Mouse (Mus musculus) myocyte (in vitro differentiated cells): ENCODE measurements around the gene Hoxa2. TPM values are rescaled to one million over a fixed set of nuclear protein-coding genes. Genes with fewer than 3 reads are reported as not detected.

ENCODE experiments used
- H3K27me3 ChIP-seq: one replicate; pipeline ENCODE4 v1.6.1; 2011; ENCODE audit not compliant: control insufficient read depth, insufficient read depth, insufficient read length
- H3K36me3 ChIP-seq: one replicate; pipeline ENCODE4 v1.6.1; 2011; ENCODE audit not compliant: control insufficient read depth, insufficient read depth
- H3K4me2 ChIP-seq: one replicate; pipeline ENCODE4 v1.6.1; 2011; ENCODE audit warnings: low read depth, control low read depth
- H3K4me3 ChIP-seq: one replicate; pipeline ENCODE4 v1.5.1; 2011; ENCODE audit warnings: mild to moderate bottlenecking, control low read depth, moderate library complexity
- H3K79me2 ChIP-seq: one replicate; pipeline ENCODE4 v1.6.1; 2011; ENCODE audit not compliant: control insufficient read depth, insufficient read depth
- H3ac ChIP-seq: one replicate; pipeline ENCODE4 v1.6.1; 2011; ENCODE audit not compliant: control insufficient read depth, insufficient read length
- CEBPB ChIP-seq: IDR thresholded peaks from 2 replicates; pipeline ENCODE4 v1.6.1; 2011; ENCODE audit warnings: mild to moderate bottlenecking, moderate library complexity; ENCODE audit not compliant: poor library complexity, insufficient read depth, severe bottlenecking
- E2F4 ChIP-seq: IDR thresholded peaks from one replicate; pipeline ENCODE4 v1.6.1; 2011; ENCODE audit warnings: mild to moderate bottlenecking, control low read depth, moderate library complexity; ENCODE audit not compliant: insufficient read depth
- MAX ChIP-seq: IDR thresholded peaks from one replicate; pipeline ENCODE4 v1.6.1; 2011; ENCODE audit warnings: low read depth, mild to moderate bottlenecking, control low read depth
- MYOD1 ChIP-seq, 3 experiments: IDR thresholded peaks; one replicate each; pipeline ENCODE4 v1.6.1; 2011; ENCODE audit warnings: control low read depth in 2 of 3, low read depth in 2 of 3, mild to moderate bottlenecking in 2 of 3, moderate library complexity in 1 of 3; ENCODE audit not compliant: insufficient read length in 2 of 3, control insufficient read depth in 1 of 3
- MYOG ChIP-seq, 3 experiments: IDR thresholded peaks; one replicate each; pipeline ENCODE4 v1.6.1; 2011; ENCODE audit warnings: control low read depth in 2 of 3, low read depth in 2 of 3, mild to moderate bottlenecking in 2 of 3; ENCODE audit not compliant: insufficient read length in 2 of 3, control insufficient read depth in 1 of 3, insufficient read depth in 1 of 3
- POLR2A ChIP-seq: IDR thresholded peaks from one replicate; pipeline ENCODE4 v1.6.1; 2011; ENCODE audit warnings: low read depth, mild to moderate bottlenecking, control low read depth, moderate library complexity; ENCODE audit not compliant: insufficient read length
- POLR2AphosphoS2 ChIP-seq: IDR thresholded peaks from one replicate; pipeline ENCODE4 v1.6.1; 2011; ENCODE audit warnings: low read depth, control low read depth; ENCODE audit not compliant: insufficient read length
- REST ChIP-seq: IDR thresholded peaks from one replicate; pipeline ENCODE4 v1.6.1; 2011; ENCODE audit warnings: mild to moderate bottlenecking, control low read depth, moderate library complexity; ENCODE audit not compliant: insufficient read depth, insufficient read length
- SRF ChIP-seq: IDR thresholded peaks from one replicate; pipeline ENCODE4 v1.6.1; 2011; ENCODE audit warnings: low read depth; ENCODE audit not compliant: control insufficient read depth, insufficient read length
- TCF12 ChIP-seq: IDR thresholded peaks from one replicate; pipeline ENCODE4 v1.6.1; 2011; ENCODE audit warnings: mild to moderate bottlenecking, control low read depth; ENCODE audit not compliant: poor library complexity, insufficient read depth, severe bottlenecking
- TCF3 ChIP-seq: IDR thresholded peaks from one replicate; pipeline ENCODE4 v1.6.1; 2011; ENCODE audit warnings: low read depth, control low read depth; ENCODE audit not compliant: insufficient read length
- USF1 ChIP-seq: IDR thresholded peaks from one replicate; pipeline ENCODE4 v1.6.1; 2011; ENCODE audit warnings: low read depth, mild to moderate bottlenecking, control low read depth, moderate library complexity
- polyA plus RNA-seq: library from polyadenylated mRNA; unstranded; fragments of >200 nt; fragmentation: generic; extraction: Trizol; gene quantifications from one replicate; pipeline ENCODE4 v1.2.1, GENCODE M21; 2012; ENCODE audit warnings: missing spikeins

Gene Hoxa2
- polyA plus RNA-seq, 1 experiment = 0.32 TPM

- H3K36me3 ChIP-seq = no peaks in the 10 kb centered on the region
- no peak overlapping the region for H3K4me2 ChIP-seq
- no peaks in the 10 kb centered on the region for H3K27me3 ChIP-seq
- no peak overlapping the region for H3ac ChIP-seq
- no peaks in the 10 kb centered on the region for H3K79me2 ChIP-seq
- no peak overlapping the region for H3K4me3 ChIP-seq
- TF ChIP-seq MYOD1 (IDR thresholded peaks at IDR 0.05; ENCODE audit: control insufficient read depth in 1 of 3, insufficient read length in 2 of 3, low read depth in 2 of 3) = no peak
- no peak for TF ChIP-seq MYOG (IDR thresholded peaks at IDR 0.05; ENCODE audit: control insufficient read depth in 1 of 3, insufficient read depth in 1 of 3, insufficient read length in 2 of 3, low read depth in 2 of 3)
- no peak for TF ChIP-seq TCF12
- TF ChIP-seq USF1 = no peak
- no peak for TF ChIP-seq E2F4
- no peak for TF ChIP-seq POLR2A
- no peak for TF ChIP-seq SRF
- TF ChIP-seq POLR2AphosphoS2 = no peak
- TF ChIP-seq TCF3 = no peak
- no peak for TF ChIP-seq CEBPB
- TF ChIP-seq MAX = no peak
- TF ChIP-seq REST = no peak
Observed at GRCm38 (mm10) chr6:52115899-52116298, 48.7 kb downstream of the Hoxa2 start.

Other genes with a start within 250 kb of the Hoxa2 start
- gene Skap2, start 152.3 kb downstream of the Hoxa2 start, polyA plus RNA-seq = 25.6 TPM
- gene Hoxa1, start 6.5 kb downstream of the Hoxa2 start, polyA plus RNA-seq = 2.0 TPM
- 0.11 TPM for gene 5730596B20Rik, start 12.7 kb upstream of the Hoxa2 start, polyA plus RNA-seq
- 1.4 TPM for gene Hoxa4, start 26.9 kb upstream of the Hoxa2 start, polyA plus RNA-seq
- 1.6 TPM for gene Hoxa5, start 39.8 kb upstream of the Hoxa2 start, polyA plus RNA-seq
- gene Hoxa6, start 43.9 kb upstream of the Hoxa2 start, polyA plus RNA-seq = 0.88 TPM
- gene Hoxa3, start 48.5 kb upstream of the Hoxa2 start, polyA plus RNA-seq = 1.0 TPM
- 0.52 TPM for gene Gm28308, start 48.5 kb upstream of the Hoxa2 start, polyA plus RNA-seq
- 11.9 TPM for gene Hoxa7, start 57.0 kb upstream of the Hoxa2 start, polyA plus RNA-seq
- gene Hoxa9, start 66.3 kb upstream of the Hoxa2 start, polyA plus RNA-seq = 17.7 TPM
- 15.8 TPM for gene Hoxa10, start 76.0 kb upstream of the Hoxa2 start, polyA plus RNA-seq
- gene Hoxa11, start 81.0 kb upstream of the Hoxa2 start, polyA plus RNA-seq = 10.9 TPM
- gene Hoxa13, start 96.0 kb upstream of the Hoxa2 start, polyA plus RNA-seq = 0.72 TPM
- not detected for gene Evx1, start 148.7 kb upstream of the Hoxa2 start, polyA plus RNA-seq